Mouse (Mus musculus): ENCODE data around the gene Ddi1.
"Not testable (repeated sequence)": the region's sequence is repeated elsewhere in the genome, so short reads cannot be mapped to it uniquely, and the experiment has no call there.

Ddi1 gene

DNA sequence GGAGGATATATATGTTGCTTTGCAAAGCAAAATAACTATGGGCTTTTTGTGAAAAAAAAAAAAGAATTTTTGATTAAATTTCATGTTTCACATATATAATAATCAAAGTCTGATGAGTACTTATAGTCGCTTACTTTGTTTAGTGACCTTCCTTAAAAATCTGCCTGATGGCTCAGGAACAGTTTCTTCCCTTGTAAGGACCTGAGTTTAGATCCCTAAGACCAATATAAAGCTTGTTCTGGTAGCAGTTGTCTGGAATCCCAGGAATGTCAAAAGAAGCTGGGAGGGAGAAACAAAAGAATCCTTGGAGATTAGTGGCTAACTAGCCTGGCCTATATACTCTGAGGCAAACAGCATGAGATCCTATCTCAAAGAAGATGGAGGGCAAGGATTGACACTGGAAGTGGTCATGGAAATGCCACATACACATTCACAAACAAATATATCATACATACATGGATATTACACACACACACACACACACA is at the start of gene Ddi1:
Ddi1 (minus strand) TSS at position 51 of the 485 bp plus-strand sequence.
- DNase-seq (ENCODE audit: low read depth, low spot score): no peak

- DNase-seq (ENCODE audit: low read depth, low spot score): no peak
Observed at GRCm38 (mm10) chr9:6317114-6317513, 47.5 kb upstream of the Ddi1 start.

- DNase-seq (ENCODE audit: low read depth, low spot score): no peak
Observed at GRCm38 (mm10) chr9:6305847-6306246, 36.2 kb upstream of the Ddi1 start.

GRCm38 (mm10) chr9:6304590-6304989 is 34.9 kb upstream of the Ddi1 start:
- DNase-seq (ENCODE audit: low read depth, low spot score): no peak

DNA sequence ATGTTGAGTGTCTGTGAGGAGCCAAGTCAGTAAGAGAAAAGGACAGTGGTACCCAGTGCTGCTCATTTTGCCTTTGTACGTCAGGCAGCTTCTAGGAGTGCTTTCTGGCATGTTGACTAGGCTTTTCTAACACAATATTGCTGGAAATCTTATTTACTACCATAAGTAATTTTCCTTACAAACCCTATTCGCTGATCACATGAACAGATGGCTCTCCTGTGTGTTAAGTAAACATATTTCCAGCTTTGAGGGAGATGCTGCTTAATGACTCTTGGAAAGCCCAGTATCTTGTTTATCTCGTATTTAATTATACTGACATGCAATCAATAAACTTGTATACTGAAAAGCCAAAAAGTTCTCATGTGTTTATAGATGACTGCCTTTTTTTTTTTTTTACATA is 32.4 kb upstream of the Ddi1 start:
- DNase-seq (ENCODE audit: low read depth, low spot score): no peak

- DNase-seq (ENCODE audit: low read depth, low spot score): no peak
Observed at GRCm38 (mm10) chr9:6298547-6298946, 28.9 kb upstream of the Ddi1 start.

DNA sequence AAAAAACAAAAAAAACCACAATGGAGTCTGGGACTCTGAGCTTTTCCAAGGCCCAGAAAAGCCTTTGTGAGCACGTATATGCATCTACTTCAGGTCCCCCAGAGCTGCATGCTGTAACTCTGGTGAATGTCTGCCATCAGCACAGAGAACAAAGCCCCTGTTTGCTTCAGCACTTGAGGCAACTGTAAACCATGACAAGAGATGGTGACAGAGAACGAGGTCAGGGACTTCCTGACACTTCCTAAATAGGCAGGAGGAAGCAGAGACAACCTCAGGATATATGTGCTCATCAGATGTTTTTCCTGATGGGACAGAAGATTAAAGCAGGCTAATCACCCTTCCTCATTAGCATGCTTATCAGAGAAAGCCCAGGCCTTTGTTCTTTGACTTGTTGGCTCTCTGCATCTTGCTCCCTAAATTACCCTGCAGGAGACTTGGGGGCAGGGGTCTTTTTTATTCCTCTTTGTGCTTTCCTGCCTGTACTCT is 19.6 kb upstream of the Ddi1 start:
- DNase-seq (ENCODE audit: low read depth, low spot score): no peak

DNA sequence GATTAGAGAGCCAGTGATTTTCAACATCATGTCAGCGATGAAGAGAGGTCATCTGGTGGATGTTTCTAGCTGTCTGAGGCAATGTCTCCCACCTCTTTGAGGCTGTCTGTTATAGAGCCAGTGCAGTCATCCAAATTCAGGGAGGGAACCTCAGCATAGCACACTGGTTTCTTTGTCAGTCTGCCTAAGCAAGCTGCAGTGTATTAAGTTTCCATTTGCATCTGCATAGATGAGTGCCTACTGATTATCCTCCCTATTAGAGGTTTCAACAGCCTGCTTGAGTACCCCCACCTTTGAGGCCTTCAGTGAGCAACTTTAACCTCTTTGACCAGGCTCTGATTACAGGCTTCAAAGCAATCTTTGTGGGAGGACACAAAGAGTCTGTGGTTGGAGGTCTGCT is 17.1 kb upstream of the Ddi1 start:
- no peak for DNase-seq (ENCODE audit: low read depth, low spot score)

GRCm38 (mm10) chr9:6277526-6277925 is 7.9 kb upstream of the Ddi1 start:
- DNase-seq (ENCODE audit: low read depth, low spot score): no peak

- DNase-seq (ENCODE audit: low read depth, low spot score): no peak
Observed at GRCm38 (mm10) chr9:6276395-6276794, 6.7 kb upstream of the Ddi1 start.

DNA sequence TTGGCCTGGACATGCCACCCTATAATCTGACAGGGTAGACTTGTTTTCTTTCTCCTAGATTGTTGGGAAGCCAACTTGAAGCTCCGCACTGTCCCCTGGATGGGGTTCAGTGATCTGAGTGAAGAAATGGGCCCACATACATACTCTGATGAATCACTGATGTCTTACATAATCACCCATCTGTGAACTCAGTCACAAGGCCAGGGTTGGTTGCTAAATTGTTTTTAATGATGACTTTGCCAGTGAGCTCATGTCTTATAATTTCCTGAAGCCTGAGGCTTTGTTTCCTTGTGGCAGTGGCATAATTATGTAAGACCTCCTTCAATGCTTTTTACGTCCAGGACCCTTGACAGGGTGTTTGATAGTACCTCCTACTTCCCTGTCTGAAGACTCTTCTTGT is 4.8 kb downstream of the Ddi1 start:
- DNase-seq (ENCODE audit: low read depth, low spot score): no peak

- DNase-seq (ENCODE audit: low read depth, low spot score): no peak
Observed at GRCm38 (mm10) chr9:6257072-6257471, 12.6 kb downstream of the Ddi1 start.

DNA sequence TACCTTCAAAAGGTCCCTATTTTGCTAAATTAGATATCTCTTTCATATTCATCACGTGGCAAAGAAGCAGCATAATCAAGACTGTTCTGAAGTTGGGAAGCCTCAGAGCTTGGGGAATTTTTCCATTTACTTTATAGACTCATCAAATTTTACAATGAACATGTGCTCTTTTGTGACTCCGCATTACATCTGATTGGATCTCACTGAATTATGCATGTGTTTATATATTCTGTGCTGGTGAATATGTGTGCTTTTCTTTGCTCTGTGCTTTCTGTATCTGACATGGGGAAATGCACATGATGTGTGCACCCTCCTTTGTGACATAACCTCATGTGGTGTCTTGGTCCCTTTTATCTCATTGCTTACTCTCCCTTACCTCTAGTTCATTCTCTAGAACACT is 17.7 kb downstream of the Ddi1 start:
- DNase-seq (ENCODE audit: low read depth, low spot score): no peak

GRCm38 (mm10) chr9:6250320-6250719 is 19.3 kb downstream of the Ddi1 start:
- no peak for DNase-seq (ENCODE audit: low read depth, low spot score)

- DNase-seq (ENCODE audit: low read depth, low spot score): not testable (repeated sequence)
Observed at GRCm38 (mm10) chr9:6235982-6236381, 33.7 kb downstream of the Ddi1 start.

- no peak for DNase-seq (ENCODE audit: low read depth, low spot score)
Observed at GRCm38 (mm10) chr9:6217505-6217904, 52.1 kb downstream of the Ddi1 start.

DNA sequence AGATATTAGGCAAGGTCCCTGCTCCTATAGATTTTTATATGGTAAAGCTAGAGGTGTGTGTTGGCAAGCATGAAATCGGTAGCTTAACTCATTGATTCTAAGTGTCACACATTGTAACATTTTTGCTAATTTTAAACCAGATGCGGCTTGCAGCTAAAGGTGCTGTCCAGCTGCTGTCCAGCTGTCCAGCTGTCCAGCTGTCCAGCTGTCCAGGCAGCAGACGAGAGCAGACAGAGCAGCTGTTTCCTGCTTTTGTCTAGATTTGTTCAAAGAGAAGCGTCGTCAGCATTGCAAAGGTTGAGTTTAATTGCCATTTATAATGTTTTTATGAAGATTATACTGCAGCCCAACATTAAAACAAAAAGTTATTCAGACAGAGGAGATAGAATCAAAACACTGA is 56.8 kb downstream of the Ddi1 start:
- no peak for DNase-seq (ENCODE audit: low read depth, low spot score)
